Mouse (Mus musculus) liver, postnatal 0 days (tissue): ENCODE measurements around the gene Gm45837. TPM values are rescaled to one million over a fixed set of nuclear protein-coding genes. Genes with fewer than 3 reads are reported as not detected.
A peak's percentile ranks its signal among the peaks of the same experiment; 100 is the strongest.

Experiments
- ATAC-seq: fragments of 200-750 bp; cut with Nextera tagmentation; 2 replicates; pipeline ENCODE4 v1.8.0; 2017; ENCODE audit warnings: mild to moderate bottlenecking, moderate library complexity
- DNase-seq: peaks from one replicate; pipeline ENCODE4 v3.0.0-alpha.2; 2016
- H3K27ac ChIP-seq: fragments of 300-500 bp; sonication (generic); 2 replicates; pipeline ENCODE4 v1.5.1; 2014; ENCODE audit warnings: antibody characterized with exemption, moderate library complexity, mild to moderate bottlenecking, low read depth
- H3K27me3 ChIP-seq: fragments of 300-500 bp; sonication (generic); 2 replicates; pipeline ENCODE4 v1.6.1; 2014; ENCODE audit warnings: low read length, control low read depth, mixed read lengths; ENCODE audit not compliant: insufficient read depth
- H3K36me3 ChIP-seq: fragments of 300-500 bp; sonication (generic); replicated peaks from 2 replicates; pipeline ENCODE4 v1.6.1; 2014; ENCODE audit warnings: mild to moderate bottlenecking, control low read depth, low read length, moderate library complexity, mixed read lengths; ENCODE audit not compliant: insufficient read depth
- H3K4me1 ChIP-seq: fragments of 300-500 bp; sonication (generic); 2 replicates; pipeline ENCODE4 v1.6.1; 2014; ENCODE audit warnings: antibody characterized with exemption, mild to moderate bottlenecking, control low read depth; ENCODE audit not compliant: insufficient read depth
- H3K4me2 ChIP-seq: fragments of 300-500 bp; sonication (generic); 2 replicates; pipeline ENCODE4 v1.6.1; 2014; ENCODE audit warnings: low read depth, mild to moderate bottlenecking, low read length, moderate library complexity, mixed read lengths
- H3K4me3 ChIP-seq: fragments of 300-500 bp; sonication (generic); 2 replicates; pipeline ENCODE4 v1.5.1; 2014; ENCODE audit warnings: low read depth, low read length
- H3K9ac ChIP-seq: fragments of 300-500 bp; sonication (generic); replicated peaks from 2 replicates; pipeline ENCODE4 v1.6.1; 2014; ENCODE audit warnings: mild to moderate bottlenecking, moderate library complexity
- H3K9me3 ChIP-seq: fragments of 300-500 bp; sonication (generic); 2 replicates; pipeline ENCODE4 v1.6.1; 2016; ENCODE audit warnings: mild to moderate bottlenecking, control low read depth, low read length, mixed read lengths
- CTCF ChIP-seq: sonication (generic); IDR thresholded peaks from 2 replicates; pipeline ENCODE4 v1.5.1; 2016; ENCODE audit warnings: antibody characterized with exemption, low read depth
- EP300 ChIP-seq: IDR thresholded peaks from 2 replicates; pipeline ENCODE4 v1.6.1; 2016; ENCODE audit warnings: antibody characterized with exemption, low read depth, mild to moderate bottlenecking
- WGBS: fragments of 180-500 bp; shearing (Covaris S2); extraction: QIAGEN DNeasy Blood & Tissue Kit; methylation state at CpG from one replicate; pipeline ENCODE4 v1.1.7; 2014; ENCODE audit not compliant: insufficient replicate concordance; 5-methylcytosine and 5-hydroxymethylcytosine counted together
- polyA plus RNA-seq: library from polyadenylated mRNA; unstranded; fragments of >200 nt; fragmentation: Nextera tagmentation; extraction: Ambion mirVana; gene quantifications from 2 replicates; pipeline ENCODE4 v1.2.1, GENCODE M21; 2015

Gene Gm45837
- polyA plus RNA-seq, 1 experiment from 2014 or later: not detected

DNA sequence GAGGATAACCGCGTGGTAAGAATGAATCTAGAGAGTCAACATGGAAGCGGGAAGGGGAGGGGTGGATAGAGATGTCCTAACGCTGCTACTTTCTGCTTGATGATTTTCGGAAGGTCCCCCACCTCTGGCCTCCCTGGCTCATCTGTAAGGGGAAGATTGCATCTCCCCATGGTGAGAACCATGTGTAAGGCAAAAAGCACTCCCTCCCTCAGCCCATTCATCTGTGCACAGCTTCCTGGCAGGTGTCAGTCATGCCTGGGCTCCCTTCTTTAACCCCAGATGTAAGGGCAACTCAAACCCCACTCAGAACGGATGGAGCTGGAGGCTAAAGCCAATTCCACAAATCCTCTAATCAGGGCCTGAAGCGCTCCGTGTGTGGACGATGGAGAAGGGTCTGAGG lies 89.0 kb downstream of the Gm45837 start:
- Histone ChIP-seq H3K9ac (no peak overlapping the region), H3K36me3 (no peaks in the 10 kb centered on the region), H3K4me1 (peaks cover 7% of the 10 kb centered on the region; the same call in 1 of the 2 replicates), H3K4me3 (no peak overlapping the region), H3K27ac (no peak overlapping the region), H3K9me3 (no peaks in the 10 kb centered on the region), H3K27me3 (peaks cover 5% of the 10 kb centered on the region; the same call in 1 of the 2 replicates), H3K4me2 (peak overlapping the region; percentile 24)
- ATAC-seq (no peak), DNase-seq (no peak)
- WGBS: 62% methylated on average over 9 of the region's 9 CpGs
- TF ChIP-seq EP300 (no peak), CTCF (no peak)

DNA sequence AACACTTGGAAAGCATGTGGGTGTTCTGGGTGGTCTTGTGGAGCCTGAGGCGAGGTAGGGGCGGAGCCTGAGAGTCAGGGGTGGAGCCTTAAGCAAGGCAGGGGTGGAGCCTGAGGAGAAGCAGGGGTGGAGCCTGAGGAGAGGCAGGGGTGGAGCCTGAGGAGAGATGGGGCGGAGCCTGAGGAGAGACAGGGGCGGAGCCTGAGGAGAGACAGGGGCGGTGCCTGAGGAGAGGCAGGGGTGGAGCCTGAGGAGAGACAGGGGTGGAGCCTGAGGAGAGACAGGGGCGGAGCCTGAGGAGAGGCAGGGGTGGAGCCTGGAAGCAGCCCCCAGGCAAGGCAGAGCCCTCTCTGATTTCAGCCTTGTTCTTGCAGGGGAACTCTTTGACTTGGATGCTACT lies 90.5 kb downstream of the Gm45837 start:
- ATAC-seq: no peak
- WGBS: 75% methylated on average over 6 of the region's 6 CpGs
- no peak overlapping the region for H3K27ac ChIP-seq
- DNase-seq: peak; percentile 38
- no peak overlapping the region for H3K9ac ChIP-seq
- no peaks in the 10 kb centered on the region for H3K9me3 ChIP-seq
- H3K4me3 ChIP-seq: no peak overlapping the region
- peaks cover 6% of the 10 kb centered on the region; the same call in 1 of the 2 replicates for H3K36me3 ChIP-seq
- TF ChIP-seq EP300 (no peak), CTCF (no peak)
- H3K27me3 ChIP-seq: peaks cover 5% of the 10 kb centered on the region; the same call in 1 of the 2 replicates
- H3K4me2 ChIP-seq: no peak overlapping the region
- peaks cover 7% of the 10 kb centered on the region; the same call in 1 of the 2 replicates for H3K4me1 ChIP-seq

- peak; percentile 61 for TF ChIP-seq CTCF
- TF ChIP-seq EP300: no peak
- no peak for ATAC-seq
- no peak overlapping the region for H3K4me2 ChIP-seq
- DNase-seq: peak; percentile 45
- peaks cover 6% of the 10 kb centered on the region; the same call in 1 of the 2 replicates for H3K36me3 ChIP-seq
- H3K9ac ChIP-seq: no peak overlapping the region
- 68% methylated on average over 6 of the region's 6 CpGs for WGBS
- no peaks in the 10 kb centered on the region for H3K9me3 ChIP-seq
- peaks cover 5% of the 10 kb centered on the region; the same call in 1 of the 2 replicates for H3K27me3 ChIP-seq
- H3K27ac ChIP-seq: no peak overlapping the region
- H3K4me3 ChIP-seq: no peak overlapping the region
- peaks cover 7% of the 10 kb centered on the region; the same call in 1 of the 2 replicates for H3K4me1 ChIP-seq
These were observed 91.0 kb downstream of the Gm45837 start for GRCm38 (mm10) chr7:101501675-101502074.

DNA sequence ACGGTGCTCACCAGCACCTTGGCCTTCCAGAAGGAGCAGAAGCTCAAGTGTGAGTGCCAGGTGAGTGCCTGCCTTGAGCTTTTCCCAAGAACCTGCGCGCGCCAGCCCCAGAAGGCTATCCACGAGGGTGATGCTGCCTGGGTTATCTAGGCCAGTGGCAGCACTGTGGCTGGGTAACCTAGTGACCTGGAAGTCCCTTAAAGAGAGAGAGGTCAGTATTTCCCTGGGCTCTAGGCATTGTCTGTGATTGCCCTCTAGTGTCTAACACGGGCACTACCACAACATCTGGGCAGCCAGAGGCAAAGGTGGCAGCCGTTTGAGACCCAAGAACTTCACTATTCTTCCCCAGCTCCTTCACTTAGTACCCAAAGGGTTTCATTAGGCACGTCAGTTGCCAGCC lies 92.7 kb downstream of the Gm45837 start:
- Histone ChIP-seq H3K4me3 (no peak overlapping the region), H3K27me3 (peaks cover 5% of the 10 kb centered on the region; the same call in 1 of the 2 replicates), H3K9me3 (no peaks in the 10 kb centered on the region), H3K4me2 (no peak overlapping the region), H3K27ac (no peak overlapping the region), H3K36me3 (peaks cover 8% of the 10 kb centered on the region; the same call in 1 of the 2 replicates), H3K4me1 (peaks cover 4% of the 10 kb centered on the region; the same call in 1 of the 2 replicates), H3K9ac (no peak overlapping the region)
- DNase-seq: peak; percentile 67
- peak; percentile 93 for TF ChIP-seq CTCF
- TF ChIP-seq EP300: no peak
- peak; percentile 66 for ATAC-seq
- WGBS: 23% methylated on average over 8 of the region's 8 CpGs

GRCm38 (mm10) chr7:101503803-101504202 lies 93.1 kb downstream of the Gm45837 start:
- H3K4me1 ChIP-seq: peaks cover 4% of the 10 kb centered on the region; the same call in 1 of the 2 replicates
- 16% methylated on average over 7 of the region's 7 CpGs for WGBS
- H3K9ac ChIP-seq: no peak overlapping the region
- H3K27me3 ChIP-seq: peaks cover 5% of the 10 kb centered on the region; the same call in 1 of the 2 replicates
- H3K36me3 ChIP-seq: peaks cover 8% of the 10 kb centered on the region; the same call in 1 of the 2 replicates
- DNase-seq: no peak
- H3K27ac ChIP-seq: no peak overlapping the region
- H3K4me3 ChIP-seq: no peak overlapping the region
- H3K9me3 ChIP-seq: no peaks in the 10 kb centered on the region
- ATAC-seq: no peak
- H3K4me2 ChIP-seq: no peak overlapping the region
- TF ChIP-seq EP300: no peak
- no peak for TF ChIP-seq CTCF

DNA sequence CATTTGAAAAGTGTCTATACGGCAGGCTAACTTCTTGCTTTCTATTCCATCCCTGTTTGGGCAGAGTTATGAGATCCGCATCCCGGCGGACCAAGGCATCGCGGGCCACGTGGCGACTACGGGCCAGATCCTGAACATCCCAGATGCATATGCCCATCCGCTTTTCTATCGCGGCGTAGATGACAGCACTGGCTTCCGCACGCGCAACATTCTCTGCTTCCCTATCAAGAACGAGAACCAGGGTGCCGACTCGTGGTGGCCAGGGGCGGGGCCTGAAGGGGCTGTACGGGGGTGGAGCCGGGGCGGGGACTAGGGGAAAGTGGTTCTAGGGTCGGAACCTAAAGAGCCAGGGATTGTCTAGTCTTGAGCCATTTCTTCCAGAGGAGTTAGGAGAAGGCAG lies 93.8 kb downstream of the Gm45837 start:
- no peak for TF ChIP-seq EP300
- no peak for TF ChIP-seq CTCF
- Histone ChIP-seq H3K4me1 (peaks cover 4% of the 10 kb centered on the region; the same call in 1 of the 2 replicates), H3K9ac (no peak overlapping the region), H3K36me3 (peaks cover 8% of the 10 kb centered on the region; the same call in 1 of the 2 replicates), H3K27me3 (peaks cover 5% of the 10 kb centered on the region; the same call in 1 of the 2 replicates), H3K9me3 (no peaks in the 10 kb centered on the region), H3K4me3 (no peak overlapping the region), H3K4me2 (peak overlapping the region; percentile 36; the same call in 1 of the 2 replicates), H3K27ac (no peak overlapping the region)
- 11% methylated on average over 24 of the region's 24 CpGs for WGBS
- ATAC-seq (no peak), DNase-seq (peak; percentile 66)
